Mouse (Mus musculus) liver, adult 2 months (tissue): ENCODE measurements around the gene Gngt2. TPM values are rescaled to one million over a fixed set of nuclear protein-coding genes. Genes with fewer than 3 reads are reported as not detected.

Source experiments
- DNase-seq: peaks from one replicate; pipeline ENCODE4 v3.0.0-alpha.2; 2011; ENCODE audit warnings: low read depth, low spot score; ENCODE audit errors: extremely low read depth
- H3K27ac ChIP-seq: fragments of 200-500 bp; replicated peaks from 2 replicates; pipeline ENCODE4 v1.5.1; 2012; ENCODE audit warnings: low read depth, mild to moderate bottlenecking, control low read depth, inconsistent platforms, low read length; ENCODE audit not compliant: insufficient read depth
- H3K27me3 ChIP-seq: fragments of 200-500 bp; 2 replicates; pipeline ENCODE4 v1.6.1; 2012; ENCODE audit warnings: mild to moderate bottlenecking, moderate library complexity, low read length, inconsistent platforms; ENCODE audit not compliant: control insufficient read depth, insufficient read depth
- H3K36me3 ChIP-seq: fragments of 200-500 bp; 2 replicates; pipeline ENCODE4 v1.6.1; 2012; ENCODE audit warnings: low read length, inconsistent platforms; ENCODE audit not compliant: control insufficient read depth, insufficient read depth
- H3K4me1 ChIP-seq: fragments of 200-500 bp; 2 replicates; pipeline ENCODE4 v1.6.1; 2011; ENCODE audit warnings: low read length; ENCODE audit not compliant: control insufficient read depth, insufficient read depth
- H3K4me3 ChIP-seq: fragments of 200-500 bp; 2 replicates; pipeline ENCODE4 v1.5.1; 2011; ENCODE audit warnings: low read depth, mild to moderate bottlenecking, control low read depth, low read length, moderate library complexity; ENCODE audit not compliant: insufficient read depth
- H3K79me2 ChIP-seq: fragments of 200-500 bp; 2 replicates; pipeline ENCODE4 v1.6.1; 2012; ENCODE audit warnings: inconsistent platforms, mild to moderate bottlenecking, low read length, moderate library complexity; ENCODE audit not compliant: control insufficient read depth, insufficient read depth
- H3K9ac ChIP-seq: fragments of 200-500 bp; 2 replicates; pipeline ENCODE4 v1.6.1; 2012; ENCODE audit warnings: low read depth, mild to moderate bottlenecking, control low read depth, inconsistent platforms, low read length
- CTCF ChIP-seq: fragments of 200-500 bp; IDR thresholded peaks from 2 replicates; pipeline ENCODE4 v1.5.1; 2011; ENCODE audit warnings: low read depth, low read length, control low read depth
- POLR2A ChIP-seq: fragments of 200-500 bp; IDR thresholded peaks from 2 replicates; pipeline ENCODE4 v1.6.1; 2011; ENCODE audit warnings: low read length, control low read depth; ENCODE audit not compliant: insufficient read depth; ENCODE audit errors: extremely low read depth
- WGBS: fragments of 180-500 bp; shearing (Covaris S2); methylation state at CpG from one replicate; pipeline ENCODE4 v1.1.7; 2018; 5-methylcytosine and 5-hydroxymethylcytosine counted together
- polyA plus RNA-seq: library from polyadenylated mRNA; depleted of rRNA; stranded (reverse); fragments of >200 nt; gene quantifications from 2 replicates; pipeline ENCODE4 v1.2.3, GENCODE M21; 2012
- total RNA-seq: library from RNA; depleted of rRNA; stranded (reverse); fragments of >200 nt; gene quantifications from 2 replicates; pipeline ENCODE4 v1.2.3, GENCODE M21; 2014

The Gngt2 gene
- total and polyA plus RNA-seq, 2 experiments: 5.1 to 11.5 TPM

DNA sequence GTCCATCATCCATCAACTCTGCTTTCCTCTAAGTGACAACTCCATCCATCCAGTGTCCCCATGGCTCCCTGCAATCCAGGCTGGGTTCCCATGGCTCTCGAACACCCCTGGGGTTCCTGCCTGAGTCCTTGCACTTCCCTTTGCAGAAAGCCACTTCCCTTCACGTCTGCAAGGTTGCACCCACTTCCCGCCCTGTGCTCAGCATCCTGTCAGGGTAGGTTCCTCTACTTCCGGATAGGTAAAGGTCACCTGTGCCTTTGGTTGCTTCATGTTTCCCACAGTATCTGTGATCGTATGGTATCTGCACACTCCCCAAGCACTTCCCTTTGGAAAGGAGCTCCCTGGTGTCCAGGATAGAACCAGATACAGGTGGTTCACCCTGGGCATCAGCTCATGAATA, 32.0 kb upstream of the Gngt2 start:
- no peak for TF ChIP-seq POLR2A
- TF ChIP-seq CTCF: no peak
- Histone ChIP-seq H3K27ac (no peak overlapping the region), H3K4me3 (no peak overlapping the region), H3K4me1 (no peaks in the 10 kb centered on the region), H3K36me3 (no peaks in the 10 kb centered on the region), H3K27me3 (no peaks in the 10 kb centered on the region), H3K9ac (no peak overlapping the region), H3K79me2 (no peaks in the 10 kb centered on the region)
- WGBS: 74% methylated on average over 5 of the region's 5 CpGs
- no peak for DNase-seq

DNA sequence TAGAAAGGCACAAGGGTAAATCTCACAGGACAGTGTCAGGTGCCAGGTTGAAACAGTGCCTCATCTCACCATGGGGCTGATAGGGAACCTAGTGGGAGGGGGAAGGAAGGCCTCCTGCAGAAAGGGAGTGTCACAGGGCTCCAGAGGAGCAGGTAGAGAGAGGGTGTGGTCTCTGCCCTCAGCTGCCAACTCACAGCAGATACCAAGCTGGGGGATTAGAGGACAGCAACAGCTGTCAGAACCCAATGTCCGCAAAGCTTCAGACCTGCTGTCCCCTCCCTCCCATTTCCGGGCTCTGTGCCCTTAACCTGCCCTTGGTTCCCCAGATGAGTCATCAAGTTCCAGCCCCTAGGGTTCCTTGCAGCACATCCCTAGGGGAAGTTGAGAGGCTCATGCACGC, 31.5 kb upstream of the Gngt2 start:
- H3K9ac ChIP-seq: no peak overlapping the region
- 61% methylated on average over 3 of the region's 3 CpGs for WGBS
- no peaks in the 10 kb centered on the region for H3K27me3 ChIP-seq
- no peak overlapping the region for H3K27ac ChIP-seq
- no peak overlapping the region for H3K4me3 ChIP-seq
- no peaks in the 10 kb centered on the region for H3K36me3 ChIP-seq
- no peak for DNase-seq
- no peaks in the 10 kb centered on the region for H3K79me2 ChIP-seq
- TF ChIP-seq POLR2A (no peak), CTCF (no peak)
- H3K4me1 ChIP-seq: no peaks in the 10 kb centered on the region

DNA sequence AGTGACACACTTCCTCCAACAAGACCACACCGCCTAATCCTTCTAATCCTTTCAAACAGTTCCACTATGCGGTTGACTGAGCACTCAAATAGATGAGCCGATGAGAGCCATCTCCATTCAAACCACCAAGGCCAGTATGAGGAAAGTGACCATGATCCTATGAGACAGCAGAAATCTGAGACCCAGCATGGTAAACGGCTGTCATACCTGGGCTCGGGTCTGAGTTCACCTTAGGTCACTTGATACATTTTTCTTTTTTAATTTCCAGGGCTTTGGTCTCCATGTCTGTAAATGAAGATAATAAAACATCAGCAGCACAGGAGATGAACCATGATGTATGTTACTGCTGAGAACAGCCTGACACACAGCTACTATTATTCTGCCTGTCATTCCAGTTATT, 29.1 kb upstream of the Gngt2 start:
- Histone ChIP-seq H3K27me3 (no peaks in the 10 kb centered on the region), H3K4me3 (no peak overlapping the region), H3K9ac (no peak overlapping the region), H3K36me3 (no peaks in the 10 kb centered on the region), H3K27ac (no peak overlapping the region), H3K4me1 (no peaks in the 10 kb centered on the region), H3K79me2 (no peaks in the 10 kb centered on the region)
- WGBS: 97% methylated on average over 5 of the region's 5 CpGs
- no peak for DNase-seq
- no peak for TF ChIP-seq CTCF
- TF ChIP-seq POLR2A: no peak

DNA sequence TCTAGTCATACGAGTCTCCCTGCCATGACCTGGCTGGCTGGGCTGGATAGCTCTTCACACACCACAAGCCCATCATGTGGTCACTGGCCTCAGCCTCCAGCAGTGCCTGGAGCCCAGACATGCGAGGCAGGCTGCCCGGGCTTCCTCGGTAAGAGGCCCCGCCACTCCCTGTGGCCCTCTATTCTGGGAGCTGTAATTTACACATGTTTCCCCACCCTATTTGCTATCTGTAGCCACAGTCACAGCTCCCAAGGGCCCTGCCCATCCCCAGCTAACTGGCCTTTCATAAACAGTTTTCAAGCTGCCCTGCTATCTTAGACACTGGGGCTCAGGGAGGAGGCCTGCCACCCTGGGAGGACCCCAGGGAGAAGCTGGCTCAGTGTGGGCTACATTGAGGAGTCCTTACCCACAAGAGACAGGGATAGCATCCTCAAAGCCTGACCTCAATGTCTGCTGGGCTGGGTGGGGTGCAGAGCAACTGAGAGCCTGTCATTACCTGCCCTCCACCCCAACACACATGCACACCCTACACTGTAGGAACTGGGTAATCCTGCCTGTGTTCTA, 28.5 kb upstream of the Gngt2 start:
- H3K9ac ChIP-seq: no peak overlapping the region
- no peaks in the 10 kb centered on the region for H3K4me1 ChIP-seq
- TF ChIP-seq CTCF (no peak), POLR2A (no peak)
- no peak overlapping the region for H3K27ac ChIP-seq
- no peak for DNase-seq
- H3K4me3 ChIP-seq: no peak overlapping the region
- H3K79me2 ChIP-seq: no peaks in the 10 kb centered on the region
- H3K36me3 ChIP-seq: no peaks in the 10 kb centered on the region
- H3K27me3 ChIP-seq: no peaks in the 10 kb centered on the region
- WGBS: 89% methylated on average over 5 of the region's 5 CpGs

DNA sequence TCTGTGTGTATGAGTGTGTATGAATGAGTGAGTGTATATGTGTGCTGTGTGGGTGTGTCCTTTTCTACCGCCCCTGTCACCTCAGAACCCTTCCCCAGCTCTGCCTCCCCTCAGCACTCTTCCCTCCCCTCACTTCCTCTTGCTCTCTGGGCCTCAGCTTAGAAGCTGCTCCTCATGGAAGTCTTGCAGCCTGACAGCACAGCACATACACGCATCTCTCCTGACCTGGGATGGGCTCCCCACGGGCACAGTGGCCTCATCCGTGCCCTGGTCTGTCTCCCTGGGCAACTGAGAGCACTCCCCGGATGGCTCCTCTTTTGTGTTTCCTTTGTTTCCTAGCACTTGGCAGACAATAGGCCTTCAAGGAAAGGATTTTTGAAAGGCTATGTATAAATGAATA, 27.4 kb upstream of the Gngt2 start:
- Histone ChIP-seq H3K9ac (no peak overlapping the region), H3K4me3 (no peak overlapping the region), H3K4me1 (no peaks in the 10 kb centered on the region), H3K27me3 (no peaks in the 10 kb centered on the region), H3K27ac (no peak overlapping the region), H3K36me3 (no peaks in the 10 kb centered on the region), H3K79me2 (no peaks in the 10 kb centered on the region)
- no peak for DNase-seq
- 74% methylated on average over 5 of the region's 5 CpGs for WGBS
- TF ChIP-seq POLR2A (no peak), CTCF (no peak)

DNA sequence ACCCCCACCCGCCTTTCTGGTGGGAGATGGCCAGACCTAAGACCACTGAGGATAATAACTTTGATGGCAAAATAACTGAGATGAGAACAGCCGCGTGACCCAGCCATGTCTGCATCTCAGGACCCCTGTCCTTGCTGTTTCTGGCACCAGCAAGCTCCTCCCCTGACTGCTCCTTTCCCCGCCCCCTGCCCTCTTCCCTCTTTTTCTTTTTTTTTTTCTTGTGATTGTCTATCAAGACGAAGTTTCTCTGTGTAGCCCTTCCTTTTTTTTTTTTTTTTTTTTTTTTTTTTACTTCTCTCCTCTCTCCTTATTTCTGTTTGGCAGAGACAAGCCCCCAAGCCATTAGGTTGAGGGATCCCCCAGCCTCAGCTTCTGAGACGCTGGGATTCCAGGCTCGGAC, 26.2 kb upstream of the Gngt2 start:
- H3K4me1 ChIP-seq: peaks cover 4% of the 10 kb centered on the region; the same call in 1 of the 2 replicates
- no peak for DNase-seq
- H3K4me3 ChIP-seq: no peak overlapping the region
- H3K36me3 ChIP-seq: no peaks in the 10 kb centered on the region
- TF ChIP-seq CTCF: no peak
- no peak for TF ChIP-seq POLR2A
- no peak overlapping the region for H3K27ac ChIP-seq
- 72% methylated on average over 7 of the region's 7 CpGs for WGBS
- H3K27me3 ChIP-seq: no peaks in the 10 kb centered on the region
- no peaks in the 10 kb centered on the region for H3K79me2 ChIP-seq
- no peak overlapping the region for H3K9ac ChIP-seq
